Mouse (Mus musculus) C2C12 (cell line): ENCODE data around the gene Spata18.

Source experiments
- CTCF ChIP-seq: IDR thresholded peaks from one replicate; pipeline ENCODE4 v1.5.1; 2011; ENCODE audit not compliant: control insufficient read depth, insufficient read depth, insufficient read length
- MAX ChIP-seq: IDR thresholded peaks from one replicate; pipeline ENCODE4 v1.6.1; 2011; ENCODE audit warnings: mild to moderate bottlenecking, control low read depth

GRCm38 (mm10) chr5:73721682-73722282 is 70.6 kb downstream of the Spata18 start:
- no peak for TF ChIP-seq CTCF
- TF ChIP-seq MAX, result no peak
